Mouse (Mus musculus) stomach, embryonic 15.5 days (tissue): ENCODE measurements around the gene Setd3. TPM values are rescaled to one million over a fixed set of nuclear protein-coding genes. Genes with fewer than 3 reads are reported as not detected.

Experiments used
- ATAC-seq: fragments of 200-750 bp; cut with Nextera tagmentation; 2 replicates; pipeline ENCODE4 v1.8.0; 2017; ENCODE audit warnings: low read depth, moderate number of reproducible peaks, moderate TSS enrichment; ENCODE audit not compliant: insufficient read depth, low FRiP score
- H3K27ac ChIP-seq: fragments of 300-500 bp; sonication (generic); 2 replicates; pipeline ENCODE4 v1.5.1; 2015; ENCODE audit warnings: mild to moderate bottlenecking, inconsistent platforms
- H3K27me3 ChIP-seq: fragments of 300-500 bp; sonication (generic); replicated peaks from 2 replicates; pipeline ENCODE4 v1.6.1; 2015; ENCODE audit warnings: inconsistent platforms
- H3K36me3 ChIP-seq: fragments of 300-500 bp; sonication (generic); 2 replicates; pipeline ENCODE4 v1.6.1; 2015; ENCODE audit warnings: inconsistent platforms
- H3K4me1 ChIP-seq: fragments of 300-500 bp; sonication (generic); 2 replicates; pipeline ENCODE4 v1.6.1; 2015; ENCODE audit warnings: inconsistent platforms
- H3K4me2 ChIP-seq: fragments of 300-500 bp; sonication (generic); 2 replicates; pipeline ENCODE4 v1.6.1; 2015; ENCODE audit warnings: mild to moderate bottlenecking, inconsistent platforms
- H3K4me3 ChIP-seq: fragments of 300-500 bp; sonication (generic); replicated peaks from 2 replicates; pipeline ENCODE4 v1.5.1; 2015; ENCODE audit warnings: inconsistent platforms
- H3K9ac ChIP-seq: fragments of 300-500 bp; sonication (generic); 2 replicates; pipeline ENCODE4 v1.6.1; 2015; ENCODE audit warnings: inconsistent platforms
- H3K9me3 ChIP-seq: fragments of 300-500 bp; sonication (generic); 2 replicates; pipeline ENCODE4 v1.6.1; 2016; ENCODE audit warnings: inconsistent platforms
- WGBS: fragments of 180-500 bp; shearing (Covaris S2); methylation state at CpG from one replicate; pipeline ENCODE4 v1.1.7; 2015; 5-methylcytosine and 5-hydroxymethylcytosine counted together
- polyA plus RNA-seq: library from polyadenylated mRNA; unstranded; fragments of >200 nt; fragmentation: Nextera tagmentation; extraction: Ambion mirVana; gene quantifications from 2 replicates; pipeline ENCODE4 v1.2.1, GENCODE M21; 2015

Setd3 gene
- polyA plus RNA-seq, 1 experiment from 2014 or later, result 87.1 TPM

- 0 out of 2 replicates have a peak, but pooled peaks cover 2% of the 10 kb centered on the region for H3K36me3 ChIP-seq
- no peaks in the 10 kb centered on the region for H3K4me1 ChIP-seq
- no peaks in the 10 kb centered on the region for H3K27me3 ChIP-seq
- no peak overlapping the region for H3K4me2 ChIP-seq
- no peak overlapping the region for H3K4me3 ChIP-seq
- no peak overlapping the region for H3K9ac ChIP-seq
- no peak overlapping the region for H3K27ac ChIP-seq
- no peak for ATAC-seq
- 69% methylated on average over 8 of the region's 8 CpGs for WGBS
- H3K9me3 ChIP-seq, result no peaks in the 10 kb centered on the region
Observed at GRCm38 (mm10) chr12:108100181-108100580, 78.9 kb downstream of the Setd3 start.

GRCm38 (mm10) chr12:108098201-108098980, 80.7 kb downstream of the Setd3 start:
- H3K4me2 ChIP-seq, result no peak overlapping the region
- no peak overlapping the region for H3K27ac ChIP-seq
- ATAC-seq, result no peak
- no peak overlapping the region for H3K9ac ChIP-seq
- H3K4me3 ChIP-seq, result no peak overlapping the region
- no peaks in the 10 kb centered on the region for H3K9me3 ChIP-seq
- H3K36me3 ChIP-seq, result no peaks in the 10 kb centered on the region
- WGBS, result 61% methylated on average over 18 of the region's 18 CpGs
- H3K27me3 ChIP-seq, result no peaks in the 10 kb centered on the region
- no peaks in the 10 kb centered on the region for H3K4me1 ChIP-seq

GRCm38 (mm10) chr12:108097643-108098042, 81.5 kb downstream of the Setd3 start:
- 85% methylated on average over 8 of the region's 8 CpGs for WGBS
- Histone ChIP-seq H3K27ac (no peak overlapping the region), H3K4me2 (no peak overlapping the region), H3K4me1 (no peaks in the 10 kb centered on the region), H3K9ac (no peak overlapping the region), H3K27me3 (no peaks in the 10 kb centered on the region), H3K9me3 (no peaks in the 10 kb centered on the region), H3K4me3 (no peak overlapping the region), H3K36me3 (no peaks in the 10 kb centered on the region)
- ATAC-seq, result no peak

- no peaks in the 10 kb centered on the region for H3K4me1 ChIP-seq
- no peak overlapping the region for H3K9ac ChIP-seq
- H3K27ac ChIP-seq, result no peak overlapping the region
- no peak overlapping the region for H3K4me2 ChIP-seq
- no peak overlapping the region for H3K4me3 ChIP-seq
- H3K36me3 ChIP-seq, result no peaks in the 10 kb centered on the region
- no peaks in the 10 kb centered on the region for H3K9me3 ChIP-seq
- no peaks in the 10 kb centered on the region for H3K27me3 ChIP-seq
- ATAC-seq, result peak; percentile 22; the same call in 1 of the 2 replicates
- 74% methylated on average over 9 of the region's 9 CpGs for WGBS
Observed at GRCm38 (mm10) chr12:108088253-108088652, 90.9 kb downstream of the Setd3 start.

- ATAC-seq, result no peak
- Histone ChIP-seq H3K27ac (no peak overlapping the region), H3K27me3 (no peaks in the 10 kb centered on the region), H3K36me3 (no peaks in the 10 kb centered on the region), H3K9ac (no peak overlapping the region), H3K4me2 (no peak overlapping the region), H3K9me3 (no peaks in the 10 kb centered on the region), H3K4me3 (no peak overlapping the region), H3K4me1 (no peaks in the 10 kb centered on the region)
- WGBS, result 63% methylated on average over 2 of the region's 2 CpGs
Observed at GRCm38 (mm10) chr12:108087489-108087888, 91.6 kb downstream of the Setd3 start.

GRCm38 (mm10) chr12:108078122-108078752, 100.9 kb downstream of the Setd3 start:
- H3K9me3 ChIP-seq, result no peaks in the 10 kb centered on the region
- no peaks in the 10 kb centered on the region for H3K4me1 ChIP-seq
- H3K4me3 ChIP-seq, result no peak overlapping the region
- 0 out of 2 replicates have a peak, but pooled peaks have one; percentile 18 for ATAC-seq
- WGBS, result 74% methylated on average over 10 of the region's 10 CpGs
- no peak overlapping the region for H3K4me2 ChIP-seq
- no peak overlapping the region for H3K9ac ChIP-seq
- no peak overlapping the region for H3K27ac ChIP-seq
- no peaks in the 10 kb centered on the region for H3K27me3 ChIP-seq
- H3K36me3 ChIP-seq, result no peaks in the 10 kb centered on the region

- H3K9ac ChIP-seq, result no peak overlapping the region
- H3K27ac ChIP-seq, result no peak overlapping the region
- H3K36me3 ChIP-seq, result no peaks in the 10 kb centered on the region
- H3K27me3 ChIP-seq, result no peaks in the 10 kb centered on the region
- no peaks in the 10 kb centered on the region for H3K9me3 ChIP-seq
- 65% methylated on average over 5 of the region's 5 CpGs for WGBS
- H3K4me2 ChIP-seq, result no peak overlapping the region
- no peak for ATAC-seq
- H3K4me3 ChIP-seq, result no peak overlapping the region
- H3K4me1 ChIP-seq, result no peaks in the 10 kb centered on the region
Observed at GRCm38 (mm10) chr12:108072907-108073306, 106.2 kb downstream of the Setd3 start.

- H3K9me3 ChIP-seq, result no peaks in the 10 kb centered on the region
- ATAC-seq, result no peak
- no peaks in the 10 kb centered on the region for H3K27me3 ChIP-seq
- no peak overlapping the region for H3K9ac ChIP-seq
- 45% methylated on average over 21 of the region's 21 CpGs for WGBS
- H3K4me1 ChIP-seq, result no peaks in the 10 kb centered on the region
- H3K36me3 ChIP-seq, result no peaks in the 10 kb centered on the region
- no peak overlapping the region for H3K4me3 ChIP-seq
- H3K4me2 ChIP-seq, result no peak overlapping the region
- no peak overlapping the region for H3K27ac ChIP-seq
Observed at GRCm38 (mm10) chr12:108070685-108071662, 108.1 kb downstream of the Setd3 start.

GRCm38 (mm10) chr12:108069504-108069903, 109.6 kb downstream of the Setd3 start:
- Histone ChIP-seq H3K27me3 (no peaks in the 10 kb centered on the region), H3K4me1 (no peaks in the 10 kb centered on the region), H3K9ac (no peak overlapping the region), H3K36me3 (no peaks in the 10 kb centered on the region), H3K4me3 (no peak overlapping the region), H3K4me2 (no peak overlapping the region), H3K9me3 (no peaks in the 10 kb centered on the region), H3K27ac (no peak overlapping the region)
- no peak for ATAC-seq
- WGBS, result 54% methylated on average over 6 of the region's 6 CpGs

- Histone ChIP-seq H3K36me3 (no peaks in the 10 kb centered on the region), H3K4me1 (no peaks in the 10 kb centered on the region), H3K27ac (no peak overlapping the region), H3K4me2 (no peak overlapping the region), H3K9ac (no peak overlapping the region), H3K27me3 (no peaks in the 10 kb centered on the region), H3K4me3 (no peak overlapping the region), H3K9me3 (no peaks in the 10 kb centered on the region)
- WGBS, result 59% methylated on average over 13 of the region's 13 CpGs
- ATAC-seq, result no peak
Observed at GRCm38 (mm10) chr12:108067811-108068375, 111.2 kb downstream of the Setd3 start.

GRCm38 (mm10) chr12:108067231-108067630, 111.9 kb downstream of the Setd3 start:
- no peak for ATAC-seq
- H3K27me3 ChIP-seq, result no peaks in the 10 kb centered on the region
- H3K4me1 ChIP-seq, result no peaks in the 10 kb centered on the region
- H3K9ac ChIP-seq, result no peak overlapping the region
- no peaks in the 10 kb centered on the region for H3K9me3 ChIP-seq
- H3K36me3 ChIP-seq, result no peaks in the 10 kb centered on the region
- WGBS, result 86% methylated on average over 3 of the region's 3 CpGs
- no peak overlapping the region for H3K4me3 ChIP-seq
- no peak overlapping the region for H3K27ac ChIP-seq
- H3K4me2 ChIP-seq, result no peak overlapping the region
